Mouse (Mus musculus) spleen, adult 2 months (tissue): ENCODE data around the gene Mapk3.

Source experiments
- CTCF ChIP-seq: fragments of 200-500 bp; IDR thresholded peaks from 2 replicates; pipeline ENCODE4 v1.5.1; 2011; ENCODE audit warnings: mild to moderate bottlenecking, inconsistent platforms; ENCODE audit not compliant: insufficient read depth, insufficient read length, insufficient replicate concordance; ENCODE audit errors: extremely low read depth
- POLR2A ChIP-seq: fragments of 200-500 bp; IDR thresholded peaks from 2 replicates; pipeline ENCODE4 v1.6.1; 2011; ENCODE audit warnings: low read depth, low read length, inconsistent platforms

- TF ChIP-seq POLR2A (no peak), CTCF (no peak)
Measured at GRCm38 (mm10) chr7:126758539-126758938, 862 bp upstream of the Mapk3 start.
